ENCODE assay signal across 8 mouse cellular contexts in genomic region chr17:56990115-56990746, GRCm38 (mm10). TPM values are rescaled to one million over a fixed set of nuclear protein-coding genes. Genes with fewer than 3 reads are reported as not detected.
A peak's percentile ranks its signal among the peaks of the same experiment; 100 is the strongest.
DNase-seq lines count a peak whose midpoint lies in the region; ATAC-seq lines count a peak whose summit lies in the region.

Gene Clpp (plus strand): TSS chr17:56990305.

- peak within 1 kb of the TSS; percentile 91 for H3K9ac ChIP-seq in heart, embryonic 13.5 days
- H3K9ac ChIP-seq in liver, embryonic 12.5 days = peak within 1 kb of the TSS; percentile 88
- peak within 1 kb of the TSS; percentile 75 for H3K9ac ChIP-seq in stomach, embryonic 15.5 days

- peaks cover 40% of the 10 kb centered on the region for H3K36me3 ChIP-seq in heart, embryonic 13.5 days
- peaks cover 37% of the 10 kb centered on the region for H3K36me3 ChIP-seq in liver, embryonic 12.5 days
- H3K36me3 ChIP-seq in stomach, embryonic 15.5 days = peaks cover 25% of the 10 kb centered on the region

- WGBS in heart, embryonic 13.5 days = under 1% methylated on average over 52 of the region's 52 CpGs
- under 1% methylated on average over 51 of the region's 52 CpGs for WGBS in liver, embryonic 12.5 days (ENCODE audit: insufficient replicate concordance)
- WGBS in stomach, embryonic 15.5 days = under 1% methylated on average over 52 of the region's 52 CpGs

- peak within 1 kb of the TSS; percentile 77 for H3K27ac ChIP-seq in brown adipose tissue, adult 24 weeks (replicated peaks; ENCODE audit: low read depth, low read length)
- peak within 1 kb of the TSS; percentile 76 for H3K27ac ChIP-seq in heart, embryonic 13.5 days (replicated peaks)
- H3K27ac ChIP-seq in liver, embryonic 12.5 days = peak within 1 kb of the TSS; percentile 78
- peak within 1 kb of the TSS; percentile 79 for H3K27ac ChIP-seq in stomach, embryonic 15.5 days

- DNase-seq in CD4-positive, CD25-positive, alpha-beta regulatory T cell, adult 2 months (ENCODE audit: low read depth, low spot score) = peak; percentile 98
- peak; percentile 74 for DNase-seq in fat pad, adult 2 months (ENCODE audit: extremely low read depth, low read depth, low spot score)
- peak; percentile 97 for DNase-seq in kidney, postnatal 10 days
- DNase-seq in natural killer cell, adult 2 months (ENCODE audit: low spot score in 2 of 2) = peak; percentile 94 to 95

- no peaks in the 10 kb centered on the region for H3K27me3 ChIP-seq in heart, embryonic 13.5 days (replicated peaks)
- no peaks in the 10 kb centered on the region for H3K27me3 ChIP-seq in liver, embryonic 12.5 days (replicated peaks)
- H3K27me3 ChIP-seq in stomach, embryonic 15.5 days (replicated peaks) = no peaks in the 10 kb centered on the region

- no peaks in the 10 kb centered on the region for H3K9me3 ChIP-seq in heart, embryonic 13.5 days
- no peaks in the 10 kb centered on the region for H3K9me3 ChIP-seq in liver, embryonic 12.5 days (replicated peaks)
- no peaks in the 10 kb centered on the region for H3K9me3 ChIP-seq in stomach, embryonic 15.5 days

- peak within 1 kb of the TSS; percentile 87 for H3K4me3 ChIP-seq in brown adipose tissue, adult 24 weeks (ENCODE audit: insufficient read depth, low read depth, low read length)
- peak within 1 kb of the TSS; percentile 81 for H3K4me3 ChIP-seq in heart, embryonic 13.5 days
- H3K4me3 ChIP-seq in liver, embryonic 12.5 days = peak within 1 kb of the TSS; percentile 87
- H3K4me3 ChIP-seq in stomach, embryonic 15.5 days (replicated peaks) = peak within 1 kb of the TSS; percentile 78

- peak within 1 kb of the TSS; percentile 87 for H3K4me2 ChIP-seq in heart, embryonic 13.5 days
- peak within 1 kb of the TSS; percentile 88 for H3K4me2 ChIP-seq in liver, embryonic 12.5 days
- H3K4me2 ChIP-seq in stomach, embryonic 15.5 days = peak within 1 kb of the TSS; percentile 72

- 0 out of 2 replicates have a peak, but pooled peaks cover 5% of the 10 kb centered on the region for H3K4me1 ChIP-seq in brown adipose tissue, adult 24 weeks (ENCODE audit: control insufficient read depth, insufficient read depth, insufficient read length, low read length)
- H3K4me1 ChIP-seq in heart, embryonic 13.5 days = peaks cover 15% of the 10 kb centered on the region
- peaks cover 18% of the 10 kb centered on the region for H3K4me1 ChIP-seq in liver, embryonic 12.5 days
- peaks cover 6% of the 10 kb centered on the region for H3K4me1 ChIP-seq in stomach, embryonic 15.5 days

- peak; percentile 91 for ATAC-seq in heart, embryonic 13.5 days (ENCODE audit: extremely low read depth, insufficient number of reproducible peaks, low FRiP score, low TSS enrichment)
- peak; percentile 95 for ATAC-seq in liver, embryonic 12.5 days
- ATAC-seq in stomach, embryonic 15.5 days (ENCODE audit: insufficient read depth, low FRiP score, low read depth) = peak; percentile 96

RNA-seq across cellular contexts. Expression of gene Clpp, which starts in this region (rescaled TPM):
- 175 and 196 TPM in 2 replicates for polyA plus RNA-seq in brown adipose tissue, adult 24 weeks (2012; ENCODE audit: insufficient read depth, insufficient read length, missing spikeins)
- polyA plus RNA-seq in heart, embryonic 13.5 days (2015; fragmentation: Nextera tagmentation; extraction: Ambion mirVana) = 110 and 125 TPM in 2 replicates
- polyA plus RNA-seq in liver, embryonic 12.5 days (2016; fragmentation: Nextera tagmentation; extraction: Ambion mirVana) = 108 and 115 TPM in 2 replicates
- polyA plus RNA-seq in stomach, embryonic 15.5 days (2015; fragmentation: Nextera tagmentation; extraction: Ambion mirVana) = 144 and 147 TPM in 2 replicates

Comparison
In these comparisons a context has a peak if more than half of its experiments do, and no peak if none do; other contexts are left out.
1. Peak in every context shown above with its lines: DNase-seq, ATAC-seq, H3K4me3 ChIP-seq and H3K27ac ChIP-seq.